Mouse (Mus musculus) T-helper 17 cell (primary cell): ENCODE data around the gene Ccdc127.

Experiments used
- in situ Hi-C, 2 experiments: fragments of 300-600 bp; cut with MboI, MseI; formaldehyde crosslinking; loops; 1 replicate in 1 of 2; 2 replicates in 1 of 2; pipeline ENCODE4 v1.15.1; 2025; ENCODE audit warnings: high pct_unique_total_duplicates in 2 of 2

Ccdc127 gene

GRCm38 (mm10) chr13:74349566-74350434 is at the start of gene Ccdc127, which contains the start of gene Sdha:
Gene Ccdc127, plus strand, starts transcription at chr13:74350309.
Gene Sdha, minus strand, starts transcription at chr13:74350280.
- in situ Hi-C loops = loop anchor here in 1 of 2 experiments (10.0 to 25.0 kb wide), 2 partner anchors 115 to 1763 kb away; no protein-coding TSS in a partner anchor

GRCm38 (mm10) chr13:74300925-74301606 is 49.0 kb upstream of the Ccdc127 start:
- in situ Hi-C loops = no loop called here

GRCm38 (mm10) chr13:74301607-74301984 is 48.5 kb upstream of the Ccdc127 start:
- in situ Hi-C loops = no loop called here

GRCm38 (mm10) chr13:74302050-74303037 is 47.8 kb upstream of the Ccdc127 start:
- in situ Hi-C loops = no loop called here

- in situ Hi-C loops = no loop called here
These were observed 44.7 kb upstream of the Ccdc127 start for GRCm38 (mm10) chr13:74305380-74305779.

- in situ Hi-C loops = no loop called here
These were observed 44.3 kb upstream of the Ccdc127 start for GRCm38 (mm10) chr13:74305780-74306179.

- in situ Hi-C loops = no loop called here
These were observed 35.5 kb upstream of the Ccdc127 start for GRCm38 (mm10) chr13:74314616-74315015.

GRCm38 (mm10) chr13:74316386-74316785 is 33.7 kb upstream of the Ccdc127 start:
- in situ Hi-C loops = no loop called here

- in situ Hi-C loops = no loop called here
These were observed 33.3 kb upstream of the Ccdc127 start for GRCm38 (mm10) chr13:74316789-74317169.

- in situ Hi-C loops = no loop called here
These were observed 32.8 kb upstream of the Ccdc127 start, which contains the start of gene Pdcd6 for GRCm38 (mm10) chr13:74317170-74317849. Gene Pdcd6, minus strand, starts transcription at chr13:74317580.

GRCm38 (mm10) chr13:74329321-74329720 is 20.8 kb upstream of the Ccdc127 start:
- in situ Hi-C loops = loop anchor here in 1 of 2 experiments (25.0 kb wide), 1 partner anchor 1783 kb away; no protein-coding TSS in a partner anchor

GRCm38 (mm10) chr13:74341036-74341435 is 9.1 kb upstream of the Ccdc127 start:
- in situ Hi-C loops = loop anchor here in 1 of 2 experiments (5.0 to 25.0 kb wide), 3 partner anchors 124 to 1771 kb away; no protein-coding TSS in a partner anchor

- in situ Hi-C loops = no loop called here
These were observed 362 bp downstream of the Ccdc127 start for GRCm38 (mm10) chr13:74350435-74350906.

- in situ Hi-C loops = no loop called here
These were observed 6.4 kb downstream of the Ccdc127 start for GRCm38 (mm10) chr13:74356491-74356890.

- in situ Hi-C loops = loop anchor here in 1 of 2 experiments (5.0 to 10.0 kb wide), 2 partner anchors 95 to 173 kb away; no protein-coding TSS in a partner anchor
These were observed 12.1 kb downstream of the Ccdc127 start for GRCm38 (mm10) chr13:74362218-74362617.

- in situ Hi-C loops = loop anchor here in 1 of 2 experiments (5.0 to 10.0 kb wide), 2 partner anchors 94 to 171 kb away; no protein-coding TSS in a partner anchor
These were observed 13.2 kb downstream of the Ccdc127 start for GRCm38 (mm10) chr13:74363176-74363858.

GRCm38 (mm10) chr13:74363859-74364235 is 13.7 kb downstream of the Ccdc127 start, which contains the start of gene Lrrc14b:
Gene Lrrc14b, minus strand, starts transcription at chr13:74364005.
- in situ Hi-C loops = loop anchor here in 1 of 2 experiments (5.0 to 10.0 kb wide), 2 partner anchors 93 to 171 kb away; no protein-coding TSS in a partner anchor

- in situ Hi-C loops = no loop called here
These were observed 31.6 kb downstream of the Ccdc127 start for GRCm38 (mm10) chr13:74381533-74382276.

GRCm38 (mm10) chr13:74382289-74382688 is 32.2 kb downstream of the Ccdc127 start:
- in situ Hi-C loops = no loop called here
